Mouse (Mus musculus): ENCODE measurements around the gene Tmem213. TPM values are rescaled to one million over a fixed set of nuclear protein-coding genes. Genes with fewer than 3 reads are reported as not detected.

The Tmem213 gene
- not detected in 2 replicates for polyA plus RNA-seq (2011; ENCODE audit: insufficient read length, low read depth, missing spikeins)

DNA sequence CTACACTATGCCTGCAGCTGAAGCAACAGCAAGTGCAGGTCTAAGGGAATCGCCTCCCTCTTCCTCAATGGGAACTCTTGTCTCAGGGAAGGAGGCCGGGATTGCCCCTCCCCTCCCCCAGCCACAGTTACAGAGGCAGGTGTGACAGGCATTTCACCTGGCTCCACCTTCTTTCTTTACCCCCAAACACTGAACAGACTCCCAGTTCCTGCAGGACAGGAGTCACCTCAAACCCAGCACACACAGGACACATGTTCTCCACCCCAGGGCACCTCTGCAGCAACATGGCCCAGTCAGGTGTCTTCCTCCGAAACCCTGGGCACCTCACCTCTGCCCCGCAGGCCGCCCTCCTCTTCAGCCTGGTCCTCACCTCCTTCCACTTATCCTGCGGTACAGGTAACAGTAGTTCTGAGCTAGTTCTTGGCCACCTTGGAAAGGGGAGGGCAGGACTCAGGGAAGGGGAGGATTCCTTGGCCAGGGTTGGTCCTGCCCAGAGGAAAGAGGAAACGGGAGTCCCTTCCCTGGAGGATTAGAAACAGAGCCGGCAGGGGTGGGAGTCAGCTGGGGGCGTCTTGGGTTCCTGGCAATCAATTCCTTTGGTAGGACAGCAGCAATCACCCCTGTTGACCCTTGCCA is at the start of gene Tmem213:
Gene Tmem213 (plus strand): TSS at position 96 of the 636 bp plus-strand sequence.
- TF ChIP-seq POLR2A (IDR thresholded peaks at IDR 0.05; ENCODE audit: low read depth, low read length) (no peak), CTCF (IDR thresholded peaks at IDR 0.05; ENCODE audit: borderline replicate concordance, insufficient read depth, low read length) (no peak)
- H3K4me1 ChIP-seq (ENCODE audit: control insufficient read depth, insufficient read depth, low read length), result no peaks in the 10 kb centered on the region
- no peak within 1 kb of the TSS for H3K4me3 ChIP-seq (ENCODE audit: insufficient read depth, low read length)
- H3K27ac ChIP-seq (ENCODE audit: insufficient read depth, low read length), result no peak within 1 kb of the TSS

DNA sequence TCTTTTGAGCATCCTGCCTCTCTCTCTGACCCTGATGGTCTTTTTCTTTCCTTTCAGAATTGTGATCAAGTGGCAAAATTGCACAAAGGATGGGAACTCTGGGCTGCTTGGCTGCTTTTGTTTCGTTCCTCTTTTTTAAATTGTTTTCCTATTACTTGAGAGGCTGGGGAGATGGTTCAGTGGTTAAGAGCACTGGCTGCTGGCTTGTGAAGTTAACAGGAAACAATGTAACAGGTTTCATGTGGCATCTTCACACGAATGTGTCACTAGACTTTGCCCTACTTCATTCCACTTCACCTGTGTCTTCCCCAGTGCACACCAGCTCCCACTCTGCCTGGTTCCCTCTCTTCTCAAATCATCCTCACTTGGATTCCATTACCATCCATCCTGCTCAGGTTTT is 44.4 kb upstream of the Tmem213 start:
- H3K27ac ChIP-seq (ENCODE audit: insufficient read depth, low read length), result no peak overlapping the region
- no peaks in the 10 kb centered on the region for H3K4me1 ChIP-seq (ENCODE audit: control insufficient read depth, insufficient read depth, low read length)
- no peak overlapping the region for H3K4me3 ChIP-seq (ENCODE audit: insufficient read depth, low read length)
- TF ChIP-seq POLR2A (IDR thresholded peaks at IDR 0.05; ENCODE audit: low read depth, low read length), result no peak
- no peak for TF ChIP-seq CTCF (IDR thresholded peaks at IDR 0.05; ENCODE audit: borderline replicate concordance, insufficient read depth, low read length)

DNA sequence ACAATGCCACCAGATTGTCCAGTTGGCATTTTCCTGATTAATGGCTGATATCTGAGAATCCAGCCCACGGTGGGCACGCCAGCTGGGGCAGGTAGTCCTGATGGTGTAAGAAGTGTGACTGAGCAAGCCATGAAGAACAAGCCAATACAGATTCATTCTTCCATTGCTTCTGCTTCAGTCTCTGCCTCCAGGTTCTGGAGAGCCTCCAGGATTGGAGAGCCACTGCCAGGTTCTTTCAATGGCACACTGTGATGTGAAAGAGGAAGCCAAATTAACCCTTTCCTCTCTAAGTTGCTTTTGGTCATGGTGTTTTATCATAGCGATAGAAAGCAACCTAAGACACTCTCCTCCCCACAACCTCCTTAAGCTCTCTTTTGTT is 43.9 kb upstream of the Tmem213 start:
- no peak overlapping the region for H3K4me3 ChIP-seq (ENCODE audit: insufficient read depth, low read length)
- no peak overlapping the region for H3K27ac ChIP-seq (ENCODE audit: insufficient read depth, low read length)
- TF ChIP-seq POLR2A (IDR thresholded peaks at IDR 0.05; ENCODE audit: low read depth, low read length) (no peak), CTCF (IDR thresholded peaks at IDR 0.05; ENCODE audit: borderline replicate concordance, insufficient read depth, low read length) (no peak)
- H3K4me1 ChIP-seq (ENCODE audit: control insufficient read depth, insufficient read depth, low read length), result no peaks in the 10 kb centered on the region

DNA sequence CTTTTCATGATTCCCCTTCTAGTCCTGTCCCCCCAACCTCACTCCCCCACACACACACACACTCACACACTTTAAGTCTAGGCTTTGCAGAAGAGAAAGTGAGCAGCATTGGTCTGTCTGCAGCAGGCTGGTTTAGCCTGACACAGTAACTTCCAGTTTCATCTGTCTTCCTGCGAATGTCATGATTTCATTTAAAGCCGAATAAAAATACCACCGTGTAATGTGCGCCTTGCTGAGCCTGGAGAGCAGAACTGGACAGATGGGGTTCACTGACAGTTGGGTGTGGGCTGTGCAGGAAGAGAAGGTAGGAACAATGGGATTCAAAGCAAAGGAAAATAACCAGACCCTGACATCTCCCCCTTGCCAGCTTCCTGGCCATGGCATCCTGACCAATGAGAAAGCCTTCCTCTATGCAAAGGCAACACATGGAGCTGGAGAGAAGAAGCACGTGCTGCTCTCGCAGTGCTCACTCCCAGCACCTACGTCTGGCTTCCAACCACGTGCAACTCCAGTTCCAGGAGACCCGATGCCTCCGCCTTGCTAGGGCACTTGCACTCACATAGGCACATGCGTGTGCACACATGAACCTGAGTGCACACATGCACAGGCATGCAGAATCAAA is 43.4 kb upstream of the Tmem213 start:
- Histone ChIP-seq H3K4me3 (ENCODE audit: insufficient read depth, low read length) (no peak overlapping the region), H3K4me1 (ENCODE audit: control insufficient read depth, insufficient read depth, low read length) (no peaks in the 10 kb centered on the region), H3K27ac (ENCODE audit: insufficient read depth, low read length) (no peak overlapping the region)
- TF ChIP-seq CTCF (IDR thresholded peaks at IDR 0.05; ENCODE audit: borderline replicate concordance, insufficient read depth, low read length), result no peak
- no peak for TF ChIP-seq POLR2A (IDR thresholded peaks at IDR 0.05; ENCODE audit: low read depth, low read length)

DNA sequence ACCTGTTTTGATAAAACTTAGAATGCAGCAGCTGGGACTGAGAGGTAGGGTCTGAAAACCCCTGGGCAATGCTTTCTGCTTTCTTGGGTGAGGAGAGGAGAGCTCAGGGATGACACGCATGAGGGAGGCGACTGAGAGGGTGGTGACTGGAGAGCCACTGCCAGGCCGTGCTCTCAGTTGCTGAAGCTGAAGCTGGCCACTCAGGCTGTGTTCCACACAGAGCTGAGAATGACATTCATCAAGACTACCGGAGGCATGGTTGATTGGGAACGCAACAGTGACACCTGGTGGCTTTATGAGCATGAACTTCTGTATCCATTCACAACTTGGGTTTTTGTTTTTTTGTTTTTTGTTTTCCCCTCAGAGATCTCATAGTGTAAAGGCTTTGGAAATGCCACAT is 42.8 kb upstream of the Tmem213 start:
- no peak overlapping the region for H3K27ac ChIP-seq (ENCODE audit: insufficient read depth, low read length)
- no peak overlapping the region for H3K4me3 ChIP-seq (ENCODE audit: insufficient read depth, low read length)
- TF ChIP-seq POLR2A (IDR thresholded peaks at IDR 0.05; ENCODE audit: low read depth, low read length) (no peak), CTCF (IDR thresholded peaks at IDR 0.05; ENCODE audit: borderline replicate concordance, insufficient read depth, low read length) (peak; percentile 57)
- H3K4me1 ChIP-seq (ENCODE audit: control insufficient read depth, insufficient read depth, low read length), result no peaks in the 10 kb centered on the region

DNA sequence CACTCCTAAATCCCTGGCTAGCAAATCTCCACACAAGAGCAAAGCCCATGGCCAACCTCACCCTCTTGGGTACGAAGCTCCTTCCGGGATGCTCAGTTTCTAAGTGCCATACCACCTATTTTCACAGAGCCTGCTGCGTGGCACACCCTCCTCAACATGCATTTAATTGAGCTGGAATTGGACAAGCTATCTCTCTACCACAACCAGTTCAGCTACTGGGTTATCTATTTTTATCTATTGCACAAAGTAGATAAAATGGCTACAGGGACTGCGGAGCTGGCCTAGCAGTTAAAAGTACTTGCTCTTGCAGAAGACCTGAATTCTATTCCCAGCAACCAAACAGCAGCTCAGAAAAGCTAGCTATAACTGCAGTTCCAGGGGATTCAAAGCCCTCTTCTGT is 37.8 kb upstream of the Tmem213 start:
- no peak overlapping the region for H3K4me3 ChIP-seq (ENCODE audit: insufficient read depth, low read length)
- no peak overlapping the region for H3K27ac ChIP-seq (ENCODE audit: insufficient read depth, low read length)
- no peak for TF ChIP-seq POLR2A (IDR thresholded peaks at IDR 0.05; ENCODE audit: low read depth, low read length)
- no peak for TF ChIP-seq CTCF (IDR thresholded peaks at IDR 0.05; ENCODE audit: borderline replicate concordance, insufficient read depth, low read length)
- no peaks in the 10 kb centered on the region for H3K4me1 ChIP-seq (ENCODE audit: control insufficient read depth, insufficient read depth, low read length)

DNA sequence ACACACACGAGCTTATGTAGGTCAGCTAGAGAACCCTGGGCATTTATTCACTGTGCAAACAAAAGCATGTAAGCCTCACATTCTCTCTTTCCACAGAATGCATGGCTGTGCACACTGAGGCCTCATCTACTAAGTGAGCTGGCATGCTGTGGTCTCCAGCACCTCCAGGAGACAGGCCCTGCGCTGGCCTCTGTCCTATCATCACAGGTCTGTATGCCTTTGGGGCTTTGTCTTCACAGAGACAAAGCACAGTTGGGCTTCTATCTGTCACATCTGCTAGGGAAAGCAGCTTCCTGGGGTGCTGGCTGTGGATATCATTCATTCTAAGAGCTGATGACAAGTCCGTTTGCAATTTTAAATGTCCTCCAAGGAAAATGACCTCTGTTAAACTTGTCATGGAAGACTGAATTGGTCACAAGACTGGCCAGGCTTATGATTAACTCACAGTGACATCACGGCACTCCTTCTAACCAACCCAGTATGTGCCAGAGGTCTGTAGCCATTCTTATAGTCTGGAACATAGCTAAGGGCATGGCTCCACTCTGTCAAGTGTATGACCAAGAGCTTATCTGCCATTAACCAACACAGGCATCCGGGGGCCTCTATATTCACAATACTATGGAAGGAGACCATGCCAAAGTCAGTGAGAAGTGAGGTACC is 36.8 kb upstream of the Tmem213 start:
- Histone ChIP-seq H3K27ac (ENCODE audit: insufficient read depth, low read length) (peak overlapping the region; percentile 18; the same call in 1 of the 2 replicates), H3K4me1 (ENCODE audit: control insufficient read depth, insufficient read depth, low read length) (no peaks in the 10 kb centered on the region), H3K4me3 (ENCODE audit: insufficient read depth, low read length) (no peak overlapping the region)
- TF ChIP-seq CTCF (IDR thresholded peaks at IDR 0.05; ENCODE audit: borderline replicate concordance, insufficient read depth, low read length), result no peak
- TF ChIP-seq POLR2A (IDR thresholded peaks at IDR 0.05; ENCODE audit: low read depth, low read length), result no peak

DNA sequence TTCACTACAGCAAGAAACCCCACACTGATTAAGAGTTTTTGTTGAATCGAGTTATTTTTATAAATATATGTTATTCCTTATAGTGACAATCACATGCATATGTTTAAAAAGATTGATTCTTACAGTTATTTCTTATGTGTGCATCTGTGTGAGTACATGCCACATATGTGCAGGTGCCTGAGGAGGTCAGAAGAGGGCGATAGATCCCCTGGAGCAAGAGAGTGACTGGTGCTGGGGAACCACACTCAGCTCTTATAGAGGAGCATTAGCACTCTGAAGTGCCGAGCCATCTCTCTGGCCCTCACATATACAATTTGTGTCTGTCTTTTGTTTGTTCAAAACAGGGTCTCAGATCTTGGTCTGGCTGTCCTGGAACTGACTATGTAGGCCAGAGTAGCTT is 35.5 kb upstream of the Tmem213 start:
- H3K4me1 ChIP-seq (ENCODE audit: control insufficient read depth, insufficient read depth, low read length), result no peaks in the 10 kb centered on the region
- no peak overlapping the region for H3K27ac ChIP-seq (ENCODE audit: insufficient read depth, low read length)
- TF ChIP-seq POLR2A (IDR thresholded peaks at IDR 0.05; ENCODE audit: low read depth, low read length) (no peak), CTCF (IDR thresholded peaks at IDR 0.05; ENCODE audit: borderline replicate concordance, insufficient read depth, low read length) (no peak)
- no peak overlapping the region for H3K4me3 ChIP-seq (ENCODE audit: insufficient read depth, low read length)

DNA sequence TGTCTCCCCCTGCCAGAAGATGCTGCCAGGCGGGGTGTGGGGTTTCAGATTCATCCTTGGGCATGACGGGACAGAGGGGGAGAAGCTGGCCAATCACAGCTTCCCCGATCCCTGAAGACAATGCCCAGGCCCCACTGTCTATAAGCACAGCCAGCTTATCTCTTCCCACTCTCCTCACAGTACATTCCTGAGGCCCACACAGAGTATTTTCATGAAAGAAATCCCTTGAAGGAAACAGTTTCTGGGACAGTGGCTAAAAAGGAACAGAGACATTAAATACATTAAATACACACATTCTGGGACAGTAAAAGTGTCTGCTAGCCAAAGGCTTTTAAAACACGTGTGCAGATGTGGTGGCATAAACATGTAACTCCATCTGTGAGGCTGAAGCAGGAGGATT is 28.7 kb upstream of the Tmem213 start:
- Histone ChIP-seq H3K27ac (ENCODE audit: insufficient read depth, low read length) (no peak overlapping the region), H3K4me1 (ENCODE audit: control insufficient read depth, insufficient read depth, low read length) (peaks cover 8% of the 10 kb centered on the region)
- TF ChIP-seq CTCF (IDR thresholded peaks at IDR 0.05; ENCODE audit: borderline replicate concordance, insufficient read depth, low read length) (no peak), POLR2A (IDR thresholded peaks at IDR 0.05; ENCODE audit: low read depth, low read length) (no peak)

More for the DNA sequence above, 28.7 kb upstream of the Tmem213 start:
- H3K4me3 ChIP-seq (ENCODE audit: insufficient read depth, low read length), result no peak overlapping the region
